Mouse (Mus musculus) embryonic facial prominence, embryonic 12.5 days (tissue): ENCODE measurements around the gene Platr17. TPM values are rescaled to one million over a fixed set of nuclear protein-coding genes. Genes with fewer than 3 reads are reported as not detected.

ENCODE experiments used
- ATAC-seq: fragments of 200-750 bp; cut with Nextera tagmentation; 2 replicates; pipeline ENCODE4 v1.8.0; 2017; ENCODE audit not compliant: insufficient number of reproducible peaks, insufficient read depth, low FRiP score, low TSS enrichment
- H3K27ac ChIP-seq: fragments of 300-500 bp; sonication (generic); 2 replicates; pipeline ENCODE4 v1.5.1; 2016; ENCODE audit warnings: mild to moderate bottlenecking
- H3K27me3 ChIP-seq: fragments of 300-500 bp; sonication (generic); 2 replicates; pipeline ENCODE4 v1.6.1; 2016; ENCODE audit warnings: mild to moderate bottlenecking, moderate library complexity
- H3K36me3 ChIP-seq: fragments of 300-500 bp; sonication (generic); 2 replicates; pipeline ENCODE4 v1.6.1; 2016; ENCODE audit warnings: mild to moderate bottlenecking
- H3K4me1 ChIP-seq: fragments of 300-500 bp; sonication (generic); 2 replicates; pipeline ENCODE4 v1.6.1; 2016
- H3K4me2 ChIP-seq: fragments of 300-500 bp; sonication (generic); replicated peaks from 2 replicates; pipeline ENCODE4 v1.6.1; 2016; ENCODE audit warnings: mild to moderate bottlenecking, moderate library complexity
- H3K4me3 ChIP-seq: fragments of 300-500 bp; sonication (generic); 2 replicates; pipeline ENCODE4 v1.5.1; 2016; ENCODE audit warnings: mild to moderate bottlenecking
- H3K9ac ChIP-seq: fragments of 300-500 bp; sonication (generic); 2 replicates; pipeline ENCODE4 v1.6.1; 2016; ENCODE audit warnings: mild to moderate bottlenecking, moderate library complexity
- H3K9me3 ChIP-seq: fragments of 300-500 bp; sonication (generic); 2 replicates; pipeline ENCODE4 v1.6.1; 2016; ENCODE audit warnings: mild to moderate bottlenecking, moderate library complexity
- WGBS: fragments of 180-500 bp; shearing (Covaris S2); methylation state at CpG from one replicate; pipeline ENCODE4 v1.1.7; 2016; 5-methylcytosine and 5-hydroxymethylcytosine counted together
- polyA plus RNA-seq: library from polyadenylated mRNA; unstranded; fragments of >200 nt; fragmentation: Nextera tagmentation; extraction: Ambion mirVana; gene quantifications from 2 replicates; pipeline ENCODE4 v1.2.1, GENCODE M21; 2016

Gene Platr17
- polyA plus RNA-seq, 1 experiment from 2014 or later = 0.35 TPM

GRCm38 (mm10) chr17:33938783-33939182 lies 33.8 kb downstream of the Platr17 start:
- Histone ChIP-seq H3K9me3 (no peaks in the 10 kb centered on the region), H3K4me2 (peak overlapping the region; percentile 92), H3K27ac (no peak overlapping the region), H3K4me1 (peaks cover 14% of the 10 kb centered on the region), H3K4me3 (no peak overlapping the region), H3K9ac (no peak overlapping the region; the same call in 1 of the 2 replicates), H3K27me3 (no peaks in the 10 kb centered on the region), H3K36me3 (peaks cover 41% of the 10 kb centered on the region)
- 83% methylated on average over 11 of the region's 11 CpGs for WGBS
- ATAC-seq = no peak

- H3K27ac ChIP-seq = no peak within 1 kb of the TSS
- H3K27me3 ChIP-seq = no peaks in the 10 kb centered on the region
- peak within 1 kb of the TSS; percentile 71 for H3K9ac ChIP-seq
- ATAC-seq = peak; percentile 74
- H3K36me3 ChIP-seq = peaks cover 41% of the 10 kb centered on the region
- peak within 1 kb of the TSS; percentile 79 for H3K4me3 ChIP-seq
- H3K4me2 ChIP-seq = peak within 1 kb of the TSS; percentile 92
- under 1% methylated on average over 36 of the region's 36 CpGs for WGBS
- H3K4me1 ChIP-seq = peaks cover 14% of the 10 kb centered on the region
- H3K9me3 ChIP-seq = no peaks in the 10 kb centered on the region
These were observed 35.4 kb downstream of the Platr17 start, which contains the start of the genes Pfdn6 and Wdr46 for GRCm38 (mm10) chr17:33940206-33940805. Pfdn6 (minus strand) TSS chr17:33940343. Wdr46 (plus strand) TSS chr17:33940660.

DNA sequence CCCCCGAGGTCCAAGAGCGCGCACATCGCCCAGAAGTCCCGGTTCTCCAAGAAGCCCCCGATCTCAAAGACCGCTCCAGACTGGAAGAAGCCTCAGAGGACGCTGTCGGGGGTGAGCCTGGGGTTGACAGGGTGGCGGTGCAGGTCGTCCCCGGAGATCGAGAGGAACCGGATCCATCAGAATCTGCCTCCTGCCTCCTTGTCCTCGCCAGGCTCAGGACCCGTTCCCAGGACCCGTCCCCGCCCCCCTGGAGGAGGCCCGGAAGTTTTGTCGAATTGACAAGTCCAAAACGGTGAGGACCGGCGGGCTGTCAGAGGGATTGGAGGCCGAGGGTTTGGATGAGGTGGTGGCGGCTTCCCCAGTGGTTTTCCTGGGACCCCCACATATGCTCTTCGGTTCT lies 36.0 kb downstream of the Platr17 start:
- Histone ChIP-seq H3K4me1 (peaks cover 14% of the 10 kb centered on the region), H3K9me3 (no peaks in the 10 kb centered on the region), H3K27ac (no peak overlapping the region), H3K27me3 (no peaks in the 10 kb centered on the region), H3K4me3 (peak overlapping the region; percentile 79), H3K9ac (peak overlapping the region; percentile 71), H3K4me2 (peak overlapping the region; percentile 92), H3K36me3 (peaks cover 40% of the 10 kb centered on the region)
- ATAC-seq = no peak
- 2% methylated on average over 26 of the region's 26 CpGs for whole genome bisulfite sequencing

GRCm38 (mm10) chr17:33941381-33941780 lies 36.4 kb downstream of the Platr17 start:
- Histone ChIP-seq H3K27me3 (no peaks in the 10 kb centered on the region), H3K4me2 (peak overlapping the region; percentile 92), H3K36me3 (peaks cover 41% of the 10 kb centered on the region), H3K9me3 (no peaks in the 10 kb centered on the region), H3K4me1 (peaks cover 14% of the 10 kb centered on the region), H3K27ac (no peak overlapping the region), H3K4me3 (peak overlapping the region; percentile 79), H3K9ac (peak overlapping the region; percentile 71)
- no peak for ATAC-seq
- WGBS = 55% methylated on average over 19 of the region's 19 CpGs

GRCm38 (mm10) chr17:33943454-33943853 lies 38.5 kb downstream of the Platr17 start:
- ATAC-seq = no peak
- no peak overlapping the region for H3K4me3 ChIP-seq
- H3K9me3 ChIP-seq = no peaks in the 10 kb centered on the region
- WGBS = 93% methylated on average over 15 of the region's 15 CpGs
- H3K4me1 ChIP-seq = peaks cover 14% of the 10 kb centered on the region
- no peak overlapping the region for H3K9ac ChIP-seq
- H3K4me2 ChIP-seq = no peak overlapping the region
- H3K27ac ChIP-seq = no peak overlapping the region
- H3K36me3 ChIP-seq = peaks cover 45% of the 10 kb centered on the region
- H3K27me3 ChIP-seq = no peaks in the 10 kb centered on the region

GRCm38 (mm10) chr17:33947430-33948089 lies 42.6 kb downstream of the Platr17 start:
- ATAC-seq = no peak
- 93% methylated on average over 10 of the region's 10 CpGs for WGBS
- no peak overlapping the region for H3K9ac ChIP-seq
- no peak overlapping the region for H3K27ac ChIP-seq
- no peak overlapping the region for H3K4me2 ChIP-seq
- no peak overlapping the region for H3K4me3 ChIP-seq
- no peaks in the 10 kb centered on the region for H3K9me3 ChIP-seq
- H3K36me3 ChIP-seq = peaks cover 71% of the 10 kb centered on the region
- H3K27me3 ChIP-seq = no peaks in the 10 kb centered on the region
- H3K4me1 ChIP-seq = peaks cover 27% of the 10 kb centered on the region

DNA sequence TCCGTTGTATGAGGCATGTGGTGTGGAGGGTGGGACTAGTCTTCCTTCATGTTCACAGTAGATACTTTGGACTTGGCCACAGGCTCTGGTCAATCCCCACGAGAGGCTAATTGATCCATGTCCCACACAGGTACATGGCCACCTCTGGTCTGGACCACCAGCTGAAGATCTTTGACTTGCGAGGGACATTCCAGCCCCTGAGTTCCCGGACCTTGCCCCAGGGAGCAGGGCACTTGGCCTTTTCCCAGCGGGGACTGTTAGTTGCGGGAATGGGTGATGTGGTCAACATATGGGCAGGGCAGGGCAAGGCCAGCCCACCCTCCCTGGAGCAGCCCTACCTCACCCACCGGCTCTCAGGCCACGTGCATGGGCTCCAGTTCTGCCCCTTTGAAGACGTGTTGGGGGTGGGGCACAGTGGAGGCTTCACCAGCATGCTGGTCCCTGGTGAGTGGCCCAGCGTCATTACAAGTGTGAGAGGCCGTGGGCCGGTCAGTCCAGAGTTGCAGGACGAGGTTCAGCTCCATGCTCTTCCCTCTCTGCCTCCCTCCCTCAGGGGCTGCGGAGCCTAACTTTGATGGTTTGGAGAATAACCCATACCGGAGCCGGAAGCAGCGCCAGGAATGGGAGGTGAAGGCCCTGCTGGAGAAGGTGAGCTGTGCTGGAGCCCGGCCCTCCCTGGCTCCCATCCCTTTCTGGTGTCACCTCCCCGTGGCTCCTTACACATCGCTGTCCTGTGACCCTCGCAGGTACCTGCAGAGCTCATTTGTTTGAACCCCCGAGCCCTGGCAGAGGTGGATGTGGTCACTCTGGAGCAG lies 43.4 kb downstream of the Platr17 start:
- no peaks in the 10 kb centered on the region for H3K9me3 ChIP-seq
- H3K4me3 ChIP-seq = no peak overlapping the region
- H3K4me2 ChIP-seq = no peak overlapping the region
- H3K27me3 ChIP-seq = no peaks in the 10 kb centered on the region
- peaks cover 35% of the 10 kb centered on the region for H3K4me1 ChIP-seq
- peaks cover 74% of the 10 kb centered on the region for H3K36me3 ChIP-seq
- no peak overlapping the region for H3K27ac ChIP-seq
- WGBS = 84% methylated on average over 22 of the region's 22 CpGs
- ATAC-seq = no peak
- no peak overlapping the region for H3K9ac ChIP-seq

GRCm38 (mm10) chr17:33948905-33949537 lies 44.1 kb downstream of the Platr17 start:
- Histone ChIP-seq H3K27ac (no peak overlapping the region), H3K4me3 (no peak overlapping the region), H3K36me3 (peaks cover 79% of the 10 kb centered on the region), H3K9ac (no peak overlapping the region), H3K27me3 (no peaks in the 10 kb centered on the region), H3K4me2 (no peak overlapping the region), H3K4me1 (peaks cover 42% of the 10 kb centered on the region), H3K9me3 (no peaks in the 10 kb centered on the region)
- no peak for ATAC-seq
- 91% methylated on average over 19 of the region's 19 CpGs for WGBS

DNA sequence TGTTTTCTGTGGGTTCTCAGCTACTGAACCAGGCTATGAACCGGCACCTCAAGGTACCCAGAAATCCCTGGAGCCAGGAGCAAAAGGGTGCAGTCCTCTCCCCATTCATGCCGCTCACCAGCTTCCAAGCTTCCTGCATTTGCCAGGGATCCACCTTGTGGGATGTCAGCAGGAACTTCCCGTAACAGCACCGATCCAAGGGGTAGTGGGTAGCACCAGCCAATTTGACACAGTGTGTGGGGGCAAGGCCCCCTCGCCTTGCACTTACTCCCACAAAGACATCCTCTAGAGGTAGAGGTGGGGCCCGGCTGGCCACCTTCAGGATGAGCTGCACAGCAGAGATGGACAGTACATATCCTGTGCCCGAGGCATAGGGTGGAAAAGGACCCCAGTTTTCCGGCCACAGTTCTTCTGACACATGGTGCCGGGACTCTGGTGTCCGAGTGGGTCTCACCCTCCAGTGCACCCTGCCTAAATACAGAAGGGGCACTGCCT lies 45.2 kb downstream of the Platr17 start:
- Histone ChIP-seq H3K4me2 (peak overlapping the region; percentile 87), H3K4me1 (peaks cover 48% of the 10 kb centered on the region), H3K9me3 (no peaks in the 10 kb centered on the region), H3K27me3 (no peaks in the 10 kb centered on the region), H3K9ac (peak overlapping the region; percentile 67), H3K27ac (peak overlapping the region; percentile 93; the same call in 1 of the 2 replicates), H3K4me3 (peak overlapping the region; percentile 44), H3K36me3 (peaks cover 70% of the 10 kb centered on the region)
- 74% methylated on average over 10 of the region's 10 CpGs for WGBS
- ATAC-seq = no peak

- 1% methylated on average over 45 of the region's 45 CpGs for whole genome bisulfite sequencing
- Histone ChIP-seq H3K4me3 (peak within 1 kb of the TSS; percentile 44), H3K27me3 (no peaks in the 10 kb centered on the region), H3K4me1 (peaks cover 49% of the 10 kb centered on the region), H3K4me2 (peak within 1 kb of the TSS; percentile 87), H3K27ac (peak within 1 kb of the TSS; percentile 93), H3K9me3 (no peaks in the 10 kb centered on the region), H3K9ac (peak within 1 kb of the TSS; percentile 67), H3K36me3 (peaks cover 60% of the 10 kb centered on the region)
- peak; percentile 78 for ATAC-seq
These were observed 46.3 kb downstream of the Platr17 start, which contains the start of gene B3galt4 for GRCm38 (mm10) chr17:33951021-33951946. B3galt4 (minus strand) TSS chr17:33951488.
